Mouse (Mus musculus): ENCODE measurements around the gene Ostc. TPM values are rescaled to one million over a fixed set of nuclear protein-coding genes. Genes with fewer than 3 reads are reported as not detected.
A peak's percentile ranks its signal among the peaks of the same experiment; 100 is the strongest.

The Ostc gene
- total RNA-seq, 1 experiment from 2014 or later: 140 TPM

- ATAC-seq (replicated peaks; ENCODE audit: low read depth, poor library complexity, severe bottlenecking): no peak
Measured at GRCm38 (mm10) chr3:130712891-130713290, 3.6 kb upstream of the Ostc start.

GRCm38 (mm10) chr3:130710103-130710502 lies 859 bp upstream of the Ostc start:
- no peak for ATAC-seq (replicated peaks; ENCODE audit: low read depth, poor library complexity, severe bottlenecking)

DNA sequence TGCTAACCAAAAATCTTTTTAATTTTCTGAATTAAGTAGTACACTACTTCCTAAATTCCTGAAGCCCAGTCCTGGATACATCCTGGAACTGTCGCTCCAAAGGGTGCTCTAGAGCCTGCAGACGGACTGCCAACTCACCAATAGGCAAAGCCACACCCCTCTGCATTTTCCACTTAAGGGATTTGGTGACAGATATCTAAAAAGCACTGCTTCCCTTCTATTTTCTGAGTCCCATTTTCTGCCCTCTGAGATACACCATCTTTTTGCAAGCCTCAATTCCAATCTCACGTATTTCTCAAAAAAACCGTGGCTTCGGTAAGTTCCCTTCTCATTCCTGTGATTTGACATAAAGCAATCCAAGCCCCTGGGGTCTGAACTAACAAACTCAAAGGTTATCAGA lies 715 bp downstream of the Ostc start:
- peak; percentile 22; the same call in 1 of the 2 replicates for ATAC-seq (replicated peaks; ENCODE audit: low read depth, poor library complexity, severe bottlenecking)

DNA sequence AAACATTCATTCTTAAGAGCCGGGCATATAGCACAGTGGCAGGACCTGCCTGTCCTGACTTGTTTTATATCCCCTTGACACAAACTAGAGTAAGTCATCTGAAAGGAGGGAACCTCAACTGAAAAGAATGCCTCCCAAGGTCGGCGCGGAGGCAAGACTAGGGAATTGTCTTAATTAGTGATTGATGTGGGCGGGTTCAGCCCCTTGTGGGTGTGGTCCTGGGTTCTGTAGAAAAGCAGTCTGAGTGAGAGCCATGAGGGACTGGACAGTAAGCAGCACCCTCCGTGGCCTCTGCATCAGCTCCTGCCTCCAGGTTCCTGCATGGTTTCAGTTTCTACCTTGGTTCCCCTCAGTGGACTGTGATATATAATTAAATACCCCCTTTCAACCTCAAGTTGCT lies 7.0 kb downstream of the Ostc start:
- ATAC-seq (replicated peaks; ENCODE audit: low read depth, poor library complexity, severe bottlenecking): no peak

GRCm38 (mm10) chr3:130697622-130698021 lies 11.6 kb downstream of the Ostc start:
- ATAC-seq (replicated peaks; ENCODE audit: low read depth, poor library complexity, severe bottlenecking): no peak

DNA sequence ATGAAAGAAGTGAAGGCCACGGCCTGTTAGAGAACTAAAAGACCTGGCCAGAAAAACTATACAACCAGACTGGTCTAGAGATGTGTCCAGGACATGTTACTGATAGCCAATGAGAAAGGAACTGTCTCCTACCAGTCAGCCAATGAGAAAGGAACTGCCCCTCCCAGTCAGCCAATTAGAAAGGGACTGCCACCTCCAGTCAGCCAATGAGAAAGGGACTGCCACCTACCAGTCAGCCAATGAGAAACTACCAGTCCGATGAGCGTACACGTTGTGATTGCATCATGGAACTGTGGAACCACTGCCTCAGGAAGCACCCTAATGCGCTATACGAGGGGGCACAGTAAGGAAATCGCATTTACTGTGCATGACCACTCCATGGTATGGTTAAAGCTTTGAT lies 14.5 kb downstream of the Ostc start:
- ATAC-seq (replicated peaks; ENCODE audit: low read depth, poor library complexity, severe bottlenecking): no peak

DNA sequence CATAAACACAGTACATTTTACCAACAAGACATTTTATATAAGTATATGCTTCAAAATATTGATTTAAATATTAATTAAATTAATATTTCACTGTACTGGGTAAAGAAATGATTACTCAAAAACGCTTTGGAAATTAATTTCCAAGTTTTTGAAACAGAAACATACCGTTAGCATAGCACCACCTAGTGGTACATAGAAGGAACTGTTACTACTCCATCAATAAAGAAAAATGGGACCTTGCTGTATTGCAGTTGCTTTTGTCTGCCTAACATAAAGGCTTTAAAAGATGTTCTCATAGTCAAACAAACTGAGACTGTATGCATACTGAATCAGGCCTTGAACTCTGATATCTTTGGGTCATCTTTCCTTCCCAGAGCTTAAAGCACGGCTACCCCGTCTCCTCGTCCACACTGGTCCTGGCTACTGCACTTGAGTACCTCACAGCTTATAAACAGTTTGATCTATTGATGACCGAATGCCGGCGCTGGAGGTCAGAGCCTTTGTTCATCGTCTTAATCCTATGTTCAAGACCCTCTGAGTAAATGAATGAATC lies 15.1 kb downstream of the Ostc start:
- ATAC-seq (replicated peaks; ENCODE audit: low read depth, poor library complexity, severe bottlenecking): 0 out of 2 replicates have a peak, but pooled peaks have one; percentile 23

- peak; percentile 38 for ATAC-seq (replicated peaks; ENCODE audit: low read depth, poor library complexity, severe bottlenecking)
Measured at GRCm38 (mm10) chr3:130691596-130692170, 17.6 kb downstream of the Ostc start.

DNA sequence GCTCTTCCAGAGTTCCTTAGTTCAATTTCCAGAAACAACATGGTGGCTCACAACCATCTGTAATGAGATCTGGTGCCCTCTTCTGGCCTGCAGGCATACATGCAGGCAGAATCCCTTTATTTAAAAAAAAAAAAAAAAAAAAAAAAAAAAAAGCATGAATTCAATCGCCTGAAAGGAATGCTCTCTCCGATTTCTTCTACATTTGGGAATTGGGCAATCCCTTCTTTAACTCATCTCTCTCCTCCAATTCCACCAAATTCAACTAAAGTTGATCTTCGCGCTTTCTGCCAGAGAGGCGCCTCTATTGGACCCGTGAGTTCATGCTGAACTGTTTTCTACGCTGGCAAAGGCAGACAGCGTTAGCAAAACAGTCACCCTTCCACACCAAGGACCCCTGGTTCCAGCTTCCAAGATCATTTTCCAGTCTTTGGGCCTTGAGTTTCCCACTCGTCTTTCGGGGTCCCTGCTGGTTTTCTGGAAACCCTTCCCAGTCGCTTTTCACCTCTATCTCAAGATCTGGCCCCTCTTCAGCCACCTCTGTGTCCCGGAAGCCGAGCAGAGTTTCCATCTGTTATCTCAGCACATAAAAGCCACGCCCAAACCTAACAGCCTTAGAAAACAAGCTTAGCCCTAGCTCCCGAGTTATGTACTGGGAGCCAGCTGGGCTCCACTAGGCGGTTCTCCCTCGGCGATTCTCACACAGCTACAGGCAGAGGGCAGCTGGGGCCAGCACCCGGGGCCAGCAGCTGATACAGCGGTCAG lies 18.2 kb downstream of the Ostc start:
- ATAC-seq (replicated peaks; ENCODE audit: low read depth, poor library complexity, severe bottlenecking): peak; percentile 80

DNA sequence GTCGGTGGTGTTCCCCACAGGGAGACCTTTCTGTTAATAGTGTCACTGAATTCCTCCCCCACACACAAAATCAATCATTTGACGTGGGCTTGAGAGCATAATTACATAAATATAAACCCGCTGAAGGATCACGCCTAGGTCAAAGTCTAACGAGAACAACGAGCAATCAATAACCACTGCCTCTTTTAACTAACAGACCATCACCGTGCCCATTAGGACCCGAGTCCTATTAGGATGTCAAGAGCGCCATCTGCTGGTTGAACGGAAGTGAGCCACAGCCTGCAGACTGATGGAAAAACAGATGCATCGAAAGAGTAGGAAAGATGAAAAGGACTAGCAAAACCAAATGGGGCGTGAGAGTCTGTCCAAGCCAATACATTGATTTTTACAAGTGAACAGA lies 19.6 kb downstream of the Ostc start:
- peak; percentile 33 for ATAC-seq (replicated peaks; ENCODE audit: low read depth, poor library complexity, severe bottlenecking)

- no peak for ATAC-seq (replicated peaks; ENCODE audit: low read depth, poor library complexity, severe bottlenecking)
Measured at GRCm38 (mm10) chr3:130687051-130687450, 22.2 kb downstream of the Ostc start.

DNA sequence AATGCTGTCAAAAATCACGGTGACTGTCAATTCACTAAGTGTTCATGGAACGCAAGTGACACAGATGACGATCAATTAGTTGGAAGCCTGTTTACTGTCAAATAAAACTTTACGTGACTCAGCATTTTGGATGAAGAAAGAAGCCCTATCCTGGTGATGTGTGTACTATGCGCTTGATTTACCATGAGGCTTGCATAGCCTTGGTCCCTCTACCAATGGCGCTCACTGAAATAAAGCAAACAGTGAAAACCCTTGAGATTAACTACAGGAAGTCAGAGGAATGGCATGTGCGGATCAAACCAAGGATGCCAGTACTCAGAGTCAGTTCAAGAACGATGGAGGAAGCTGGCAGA lies 24.3 kb downstream of the Ostc start:
- ATAC-seq (replicated peaks; ENCODE audit: low read depth, poor library complexity, severe bottlenecking): no peak

DNA sequence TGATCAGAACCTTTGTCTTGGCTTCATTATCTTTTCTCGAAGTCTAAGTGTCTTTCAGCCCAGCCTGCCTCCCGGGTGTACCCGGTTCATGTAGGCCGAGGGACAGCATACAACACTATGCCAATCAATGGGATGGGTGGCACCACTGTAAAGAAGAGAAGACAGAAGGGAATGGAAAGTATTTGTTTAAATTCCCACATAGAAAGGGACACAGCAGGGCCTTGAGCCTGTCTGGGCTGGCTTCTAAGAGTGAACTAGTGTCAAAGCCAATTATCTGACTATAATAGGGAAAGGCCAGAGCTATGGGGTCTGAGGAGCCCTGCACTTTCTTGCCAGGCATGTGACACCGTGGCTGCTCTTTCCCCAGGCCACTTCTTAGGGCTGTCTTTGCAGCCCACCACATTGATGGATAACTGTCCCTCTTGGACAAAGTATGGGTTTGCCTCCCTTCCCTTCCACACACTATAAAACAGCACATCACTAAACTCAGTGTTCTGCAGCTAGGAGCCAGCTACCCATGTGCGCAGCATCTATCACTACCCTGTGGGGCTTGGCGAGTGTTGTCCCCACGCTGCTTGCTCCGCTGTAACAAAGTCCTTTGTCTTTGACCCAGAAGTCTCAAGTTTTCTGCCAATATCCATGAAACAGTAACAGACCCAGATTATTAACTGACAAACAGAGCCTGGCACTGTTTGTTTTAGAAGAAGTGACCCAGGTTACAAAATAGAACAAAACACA lies 24.8 kb downstream of the Ostc start:
- ATAC-seq (replicated peaks; ENCODE audit: low read depth, poor library complexity, severe bottlenecking): no peak

- no peak for ATAC-seq (replicated peaks; ENCODE audit: low read depth, poor library complexity, severe bottlenecking)
Measured at GRCm38 (mm10) chr3:130683836-130684235, 25.4 kb downstream of the Ostc start.

DNA sequence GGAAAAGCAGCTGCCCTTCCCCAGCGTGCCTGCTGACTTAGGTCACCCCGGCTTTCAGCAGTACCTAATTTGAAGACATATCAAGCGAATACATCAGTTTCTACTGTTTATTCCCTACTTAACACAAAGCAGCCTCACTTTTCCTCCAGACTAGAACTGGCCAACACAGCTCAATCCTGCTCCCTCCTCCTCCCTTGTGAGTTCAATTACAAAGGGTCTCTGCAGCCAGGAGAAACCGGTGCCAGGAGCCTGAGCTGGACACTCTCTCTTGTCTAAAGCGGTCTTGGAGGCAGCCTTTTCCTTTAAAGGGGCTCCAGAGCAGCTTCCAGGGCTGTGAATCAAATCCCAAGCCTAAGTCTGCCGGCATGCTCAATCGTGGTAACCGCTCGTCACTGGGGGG lies 27.1 kb downstream of the Ostc start:
- no peak for ATAC-seq (replicated peaks; ENCODE audit: low read depth, poor library complexity, severe bottlenecking)

GRCm38 (mm10) chr3:130681226-130681625 lies 28.0 kb downstream of the Ostc start:
- ATAC-seq (replicated peaks; ENCODE audit: low read depth, poor library complexity, severe bottlenecking): no peak

- no peak for ATAC-seq (replicated peaks; ENCODE audit: low read depth, poor library complexity, severe bottlenecking)
Measured at GRCm38 (mm10) chr3:130677671-130678460, 31.4 kb downstream of the Ostc start.

GRCm38 (mm10) chr3:130671291-130671690 lies 38.0 kb downstream of the Ostc start:
- ATAC-seq (replicated peaks; ENCODE audit: low read depth, poor library complexity, severe bottlenecking): no peak

DNA sequence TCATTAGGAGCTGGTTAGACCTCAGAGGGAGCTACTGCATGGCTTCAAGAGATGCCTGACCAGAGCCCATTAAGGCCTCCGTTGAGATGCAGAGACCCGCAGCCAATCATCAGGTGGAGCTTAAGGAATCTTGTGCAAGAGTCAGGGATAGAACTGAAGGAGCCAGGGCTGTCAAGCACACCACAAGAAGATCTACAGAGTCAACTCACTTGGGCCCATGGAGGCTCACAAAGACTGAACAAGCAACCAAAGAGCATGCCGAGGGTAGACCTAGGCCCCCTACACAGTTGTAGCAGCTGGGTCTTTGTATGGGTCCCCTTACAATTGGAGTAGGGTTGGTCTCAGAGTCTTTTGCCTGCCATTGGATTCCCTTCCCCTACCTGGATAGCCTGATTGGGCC lies 46.7 kb downstream of the Ostc start:
- ATAC-seq (replicated peaks; ENCODE audit: low read depth, poor library complexity, severe bottlenecking): no peak

DNA sequence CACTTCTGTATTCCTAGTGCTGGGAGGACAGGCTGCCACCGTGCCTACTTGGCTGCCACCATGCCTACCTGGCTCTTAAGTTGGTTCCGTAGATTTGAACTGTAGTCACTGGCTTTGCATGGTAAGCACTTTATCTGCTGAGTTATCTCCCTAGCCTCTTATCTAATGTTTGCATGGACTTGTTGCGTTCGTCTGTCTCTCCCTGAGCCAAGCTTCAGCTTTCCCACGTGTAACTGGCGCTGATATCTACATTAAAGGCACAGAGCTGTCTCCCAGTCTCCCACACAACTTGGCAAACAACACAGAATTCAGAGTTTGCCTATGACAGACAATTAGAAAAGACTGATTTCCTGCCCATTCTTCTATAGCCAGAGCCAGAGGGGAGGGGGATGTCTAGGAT lies 48.6 kb downstream of the Ostc start:
- no peak for ATAC-seq (replicated peaks; ENCODE audit: low read depth, poor library complexity, severe bottlenecking)
